Mouse (Mus musculus) brain, embryonic 14.5 days (tissue): Measurements from ENCODE around the gene Birc3.

Experiments
- CTCF ChIP-seq: fragments of 200-500 bp; IDR thresholded peaks from 2 replicates; pipeline ENCODE4 v1.5.1; 2012; ENCODE audit warnings: inconsistent platforms, mild to moderate bottlenecking, moderate library complexity, borderline replicate concordance; ENCODE audit not compliant: insufficient read depth, insufficient read length; ENCODE audit errors: extremely low read depth
- POLR2A ChIP-seq: fragments of 200-500 bp; IDR thresholded peaks from 2 replicates; pipeline ENCODE4 v1.6.1; 2012; ENCODE audit warnings: mild to moderate bottlenecking, inconsistent platforms, borderline replicate concordance; ENCODE audit not compliant: poor library complexity, insufficient read depth, insufficient read length, severe bottlenecking; ENCODE audit errors: extremely low read depth

GRCm38 (mm10) chr9:7822758-7823157, 50.2 kb downstream of the Birc3 start:
- no peak for TF ChIP-seq POLR2A
- TF ChIP-seq CTCF = no peak
